Mouse (Mus musculus) MEL (cell line): ENCODE results near the gene Creg1. TPM values are rescaled to one million over a fixed set of nuclear protein-coding genes. Genes with fewer than 3 reads are reported as not detected.

Source experiments
- DNase-seq: peaks from one replicate; pipeline ENCODE4 v3.0.0; 2011; ENCODE audit warnings: low read depth, low spot score
- H3K27ac ChIP-seq: 2 replicates; pipeline ENCODE4 v1.5.1; 2012; ENCODE audit warnings: low read depth, mild to moderate bottlenecking, control low read depth, low read length, moderate library complexity; ENCODE audit not compliant: control insufficient read depth
- H3K27me3 ChIP-seq, 2 experiments: fragments of 150-350 bp in 1 of 2; sonication (generic) in 1 of 2; 2 replicates each; pipeline ENCODE4 v1.6.1; 2012; ENCODE audit warnings: low read length in 2 of 2, mild to moderate bottlenecking in 2 of 2, improper control_type of control experiment in 1 of 2, moderate library complexity in 1 of 2; ENCODE audit not compliant: insufficient read depth in 2 of 2, control insufficient read depth in 1 of 2
- H3K36me3 ChIP-seq, 2 experiments: 2 replicates each; pipeline ENCODE4 v1.6.1; 2012 to 2014; ENCODE audit warnings: low read length in 2 of 2, improper control_type of control experiment in 1 of 2, inconsistent platforms in 1 of 2, mild to moderate bottlenecking in 1 of 2; ENCODE audit not compliant: insufficient read depth in 2 of 2, control insufficient read depth in 1 of 2
- H3K4me1 ChIP-seq, 2 experiments: fragments of 150-350 bp in 1 of 2; sonication (generic) in 1 of 2; 2 replicates each; pipeline ENCODE4 v1.6.1; 2012; ENCODE audit warnings: low read length in 2 of 2, improper control_type of control experiment in 1 of 2, mild to moderate bottlenecking in 1 of 2; ENCODE audit not compliant: insufficient read depth in 2 of 2, control insufficient read depth in 1 of 2
- H3K4me3 ChIP-seq, 2 experiments: fragments of 150-350 bp in 1 of 2; sonication (generic) in 1 of 2; 2 replicates each; pipeline ENCODE4 v1.5.1; 2012; ENCODE audit warnings: low read depth in 2 of 2, low read length in 2 of 2, mild to moderate bottlenecking in 2 of 2, moderate library complexity in 2 of 2, control low read depth in 1 of 2, improper control_type of control experiment in 1 of 2; ENCODE audit not compliant: control insufficient read depth in 1 of 2, insufficient read depth in 1 of 2
- H3K79me2 ChIP-seq: 2 replicates; pipeline ENCODE4 v1.6.1; 2012; ENCODE audit warnings: mild to moderate bottlenecking, low read length, moderate library complexity; ENCODE audit not compliant: control insufficient read depth, poor library complexity, insufficient read depth
- H3K9ac ChIP-seq: 2 replicates; pipeline ENCODE4 v1.6.1; 2012; ENCODE audit warnings: low read depth, mild to moderate bottlenecking, control low read depth, low read length, moderate library complexity; ENCODE audit not compliant: control insufficient read depth, poor library complexity, severe bottlenecking
- H3K9me3 ChIP-seq: fragments of 150-350 bp; sonication (generic); replicated peaks from 2 replicates; pipeline ENCODE4 v1.6.1; 2012; ENCODE audit warnings: mild to moderate bottlenecking, low read length, improper control_type of control experiment, moderate library complexity; ENCODE audit not compliant: insufficient read depth
- CHD2 ChIP-seq: IDR thresholded peaks from 2 replicates; pipeline ENCODE4 v1.6.1; 2011; ENCODE audit warnings: low read length, improper control_type of control experiment
- EP300 ChIP-seq, 2 experiments: IDR thresholded peaks; 2 replicates each; pipeline ENCODE4 v1.6.1; 2011; ENCODE audit warnings: improper control_type of control experiment in 2 of 2, low read length in 2 of 2, low read depth in 1 of 2, mild to moderate bottlenecking in 1 of 2
- MAFK ChIP-seq: IDR thresholded peaks from 2 replicates; pipeline ENCODE4 v1.6.1; 2011; ENCODE audit warnings: low read depth, mild to moderate bottlenecking, low read length, improper control_type of control experiment, borderline replicate concordance
- MEF2A ChIP-seq: IDR thresholded peaks from 2 replicates; pipeline ENCODE4 v1.6.1; 2014; ENCODE audit warnings: low read depth, mild to moderate bottlenecking, inconsistent platforms, low read length, improper control_type of control experiment; ENCODE audit not compliant: poor library complexity, insufficient replicate concordance, severe bottlenecking; ENCODE audit errors: extremely low read depth
- MYC ChIP-seq: IDR thresholded peaks from 2 replicates; pipeline ENCODE4 v1.6.1; 2011; ENCODE audit warnings: low read depth, mild to moderate bottlenecking, low read length, improper control_type of control experiment, moderate library complexity
- POLR2AphosphoS5 ChIP-seq: IDR thresholded peaks from 2 replicates; pipeline ENCODE4 v1.6.1; 2012; ENCODE audit warnings: low read depth, borderline replicate concordance, mild to moderate bottlenecking, inconsistent platforms, low read length, moderate library complexity, mixed read lengths
- SMC3 ChIP-seq: IDR thresholded peaks from 2 replicates; pipeline ENCODE4 v1.6.1; 2011; ENCODE audit warnings: low read depth, low read length, improper control_type of control experiment
- TBP ChIP-seq: IDR thresholded peaks from 2 replicates; pipeline ENCODE4 v1.8.0; 2011; ENCODE audit warnings: low read depth, low read length, improper control_type of control experiment
- UBTF ChIP-seq: IDR thresholded peaks from 2 replicates; pipeline ENCODE4 v1.6.1; 2012; ENCODE audit warnings: low read depth, mild to moderate bottlenecking, inconsistent platforms, low read length, improper control_type of control experiment, moderate library complexity, borderline replicate concordance; ENCODE audit not compliant: insufficient read depth
- USF1 ChIP-seq: IDR thresholded peaks from 2 replicates; pipeline ENCODE4 v1.6.1; 2014; ENCODE audit warnings: low read depth, mild to moderate bottlenecking, inconsistent platforms, low read length, improper control_type of control experiment, moderate library complexity
- USF2 ChIP-seq, 2 experiments: IDR thresholded peaks; 2 replicates each; pipeline ENCODE4 v1.6.1; 2011 to 2012; ENCODE audit warnings: improper control_type of control experiment in 2 of 2, low read length in 2 of 2, borderline replicate concordance in 1 of 2, inconsistent platforms in 1 of 2, low read depth in 1 of 2, mild to moderate bottlenecking in 1 of 2; ENCODE audit not compliant: insufficient read depth in 1 of 2
- ZKSCAN1 ChIP-seq: IDR thresholded peaks from 2 replicates; pipeline ENCODE4 v1.6.1; 2012; ENCODE audit warnings: low read depth, mild to moderate bottlenecking, inconsistent platforms, low read length, improper control_type of control experiment, moderate library complexity
- polyA plus RNA-seq, 2 experiments: library from polyadenylated mRNA; stranded (reverse) in 1 of 2; unstranded in 1 of 2; fragments of >175 nt in 1 of 2; fragments of >200 nt in 1 of 2; gene quantifications; 2 replicates each; pipeline versions ENCODE4 v1.2.1 to v1.2.4; 2012; ENCODE audit warnings: low replicate concordance in 2 of 2, low read depth in 1 of 2; ENCODE audit not compliant: insufficient read length in 2 of 2, insufficient read depth in 1 of 2, missing spikeins in 1 of 2
- total RNA-seq: library from RNA; depleted of rRNA; stranded (reverse); fragments of 300-350 nt; gene quantifications from 2 replicates; pipeline ENCODE4 v1.2.3, GENCODE M21; 2012; rRNA removed

Creg1 gene
- total and polyA plus RNA-seq, 3 experiments = 83.6 to 184 TPM; not detected in 1

- no peaks in the 10 kb centered on the region for H3K79me2 ChIP-seq
- H3K27me3 ChIP-seq = peaks cover 0 to 2% of the 10 kb centered on the region in 2 experiments; a peak in 1 of 4 replicates
Measured at GRCm38 (mm10) chr1:165822031-165822430, 58.5 kb downstream of the Creg1 start.

More at GRCm38 (mm10) chr1:165822031-165822430, 58.5 kb downstream of the Creg1 start:
- DNase-seq = no peak
- Histone ChIP-seq H3K9ac (no peak overlapping the region), H3K4me3 (no peak overlapping the region), H3K36me3 (no peaks in the 10 kb centered on the region), H3K4me1 (peaks cover 0 to 6% of the 10 kb centered on the region in 2 experiments; a peak in 1 of 4 replicates), H3K9me3 (no peaks in the 10 kb centered on the region), H3K27ac (no peak overlapping the region)
- TF ChIP-seq CHD2 (no peak), MYC (no peak), ZKSCAN1 (no peak), USF1 (no peak), SMC3 (no peak), POLR2AphosphoS5 (no peak), EP300 (IDR thresholded peaks at IDR 0.05; ENCODE audit: low read depth in 1 of 2, low read length in 2 of 2) (no peak), MAFK (no peak), MEF2A (no peak), UBTF (no peak), USF2 (IDR thresholded peaks at IDR 0.05; ENCODE audit: borderline replicate concordance in 1 of 2, insufficient read depth in 1 of 2, low read depth in 1 of 2, low read length in 2 of 2) (no peak), TBP (no peak)

Other genes with a start within 250 kb of the Creg1 start
- 3.2 and 3.8 TPM in 2 replicates for gene Mpzl1, start 129.2 kb upstream of the Creg1 start, total RNA-seq
- gene Mpzl1, start 129.2 kb upstream of the Creg1 start, polyA plus RNA-seq = 10 to 100 TPM in 1 of 2 experiments, not detected in 1; 19.8 TPM
- gene Rcsd1, start 54.0 kb upstream of the Creg1 start, total RNA-seq = 19.0 and 23.2 TPM in 2 replicates
- gene Rcsd1, start 54.0 kb upstream of the Creg1 start, polyA plus RNA-seq = 10 to 100 TPM in 1 of 2 experiments, not detected in 1; 38.0 TPM
- gene Cd247, start 24.9 kb downstream of the Creg1 start, total RNA-seq = 1.3 and 1.5 TPM in 2 replicates
- gene Cd247, start 24.9 kb downstream of the Creg1 start, polyA plus RNA-seq = 1 to 10 TPM in 1 of 2 experiments, not detected in 1; 1.7 TPM
- gene Pou2f1, start 238.9 kb downstream of the Creg1 start, total RNA-seq = 4.6 and 6.8 TPM in 2 replicates
- gene Pou2f1, start 238.9 kb downstream of the Creg1 start, polyA plus RNA-seq = 10 to 100 TPM in 1 of 2 experiments, not detected in 1; 10.2 TPM